Comparison of ENCODE assay signal across 8 mouse cellular contexts in genomic region chr8:126838228-126838627, GRCm38 (mm10).
A peak's percentile ranks its signal among the peaks of the same experiment; 100 is the strongest.
DNase-seq lines count a peak whose midpoint lies in the region; ATAC-seq and TF ChIP-seq lines count a peak whose summit lies in the region.

No protein-coding gene starts in this region.

- ATAC-seq in forebrain, embryonic 13.5 days: no peak
- no peak for ATAC-seq in lung, postnatal 0 days
- ATAC-seq in liver, embryonic 13.5 days (ENCODE audit: low read depth): no peak
- ATAC-seq in stomach, embryonic 16.5 days (ENCODE audit: insufficient read depth, low FRiP score): no peak

- peak overlapping the region; percentile 84 for H3K27ac ChIP-seq in forebrain, embryonic 10.5 days
- H3K27ac ChIP-seq in forebrain, embryonic 13.5 days: no peak overlapping the region
- peak overlapping the region; percentile 91 for H3K27ac ChIP-seq in lung, postnatal 0 days (ENCODE audit: low read length)
- peak overlapping the region; percentile 73; the same call in 1 of the 2 replicates for H3K27ac ChIP-seq in liver, embryonic 13.5 days
- peak overlapping the region; percentile 91 for H3K27ac ChIP-seq in stomach, embryonic 16.5 days (ENCODE audit: low read length)

- no peaks in the 10 kb centered on the region for H3K36me3 ChIP-seq in forebrain, embryonic 10.5 days (replicated peaks)
- no peaks in the 10 kb centered on the region for H3K36me3 ChIP-seq in forebrain, embryonic 13.5 days (ENCODE audit: poor library complexity, severe bottlenecking)
- no peaks in the 10 kb centered on the region for H3K36me3 ChIP-seq in lung, postnatal 0 days (ENCODE audit: insufficient read depth, low read length)
- no peaks in the 10 kb centered on the region for H3K36me3 ChIP-seq in liver, embryonic 13.5 days
- H3K36me3 ChIP-seq in stomach, embryonic 16.5 days (ENCODE audit: control insufficient read depth, insufficient read depth, low read length): no peaks in the 10 kb centered on the region

- TF ChIP-seq EP300 in lung, postnatal 0 days (IDR thresholded peaks at IDR 0.05): no peak

- no peaks in the 10 kb centered on the region for H3K9me3 ChIP-seq in forebrain, embryonic 10.5 days
- H3K9me3 ChIP-seq in forebrain, embryonic 13.5 days (replicated peaks): no peaks in the 10 kb centered on the region
- H3K9me3 ChIP-seq in lung, postnatal 0 days (ENCODE audit: low read length): no peaks in the 10 kb centered on the region
- H3K9me3 ChIP-seq in liver, embryonic 13.5 days (replicated peaks): no peaks in the 10 kb centered on the region
- H3K9me3 ChIP-seq in stomach, embryonic 16.5 days (replicated peaks; ENCODE audit: control insufficient read depth, low read length): no peaks in the 10 kb centered on the region

- TF ChIP-seq POLR2A in lung, adult 2 months (IDR thresholded peaks at IDR 0.05; ENCODE audit: borderline replicate concordance, extremely low read depth, low read depth, low read length): no peak

- no peak overlapping the region for H3K4me3 ChIP-seq in forebrain, embryonic 10.5 days
- H3K4me3 ChIP-seq in forebrain, embryonic 13.5 days: no peak overlapping the region
- no peak overlapping the region for H3K4me3 ChIP-seq in lung, postnatal 0 days (ENCODE audit: low read depth, low read length)
- no peak overlapping the region for H3K4me3 ChIP-seq in lung, adult 2 months (replicated peaks; ENCODE audit: extremely low read depth, low read depth, low read length)
- no peak overlapping the region for H3K4me3 ChIP-seq in liver, embryonic 13.5 days (replicated peaks)
- no peak overlapping the region for H3K4me3 ChIP-seq in stomach, embryonic 16.5 days (replicated peaks; ENCODE audit: low read length)

- no peak for DNase-seq in forebrain, embryonic 10.5 days (ENCODE audit: extremely low spot score, low spot score)
- DNase-seq in lung, postnatal 0 days (ENCODE audit: low spot score): no peak
- DNase-seq in lung, adult 2 months: no peak
- DNase-seq in liver, embryonic 13.5 days: no peak
- DNase-seq in adrenal gland, adult 18-20 months (ENCODE audit: low spot score in 2 of 2): no peak
- no peak for DNase-seq in frontal cortex, postnatal 25 days (ENCODE audit: low spot score in 2 of 2)

- H3K27me3 ChIP-seq in forebrain, embryonic 10.5 days (ENCODE audit: poor library complexity, severe bottlenecking): no peaks in the 10 kb centered on the region
- H3K27me3 ChIP-seq in forebrain, embryonic 13.5 days: no peaks in the 10 kb centered on the region
- no peaks in the 10 kb centered on the region for H3K27me3 ChIP-seq in lung, postnatal 0 days (replicated peaks; ENCODE audit: insufficient read depth, low read length)
- no peaks in the 10 kb centered on the region for H3K27me3 ChIP-seq in liver, embryonic 13.5 days
- H3K27me3 ChIP-seq in stomach, embryonic 16.5 days (ENCODE audit: control insufficient read depth, insufficient read depth, low read length): no peaks in the 10 kb centered on the region

- no peak for TF ChIP-seq CTCF in lung, postnatal 0 days (IDR thresholded peaks at IDR 0.05)
- no peak for TF ChIP-seq CTCF in lung, adult 2 months (IDR thresholded peaks at IDR 0.05; ENCODE audit: insufficient read depth, low read length)

- no peak overlapping the region for H3K9ac ChIP-seq in forebrain, embryonic 13.5 days
- H3K9ac ChIP-seq in lung, postnatal 0 days (replicated peaks; ENCODE audit: low read depth): no peak overlapping the region
- no peak overlapping the region for H3K9ac ChIP-seq in liver, embryonic 13.5 days
- peak overlapping the region; percentile 43; the same call in 1 of the 2 replicates for H3K9ac ChIP-seq in stomach, embryonic 16.5 days (ENCODE audit: low read length)

- peaks cover 58% of the 10 kb centered on the region for H3K4me1 ChIP-seq in forebrain, embryonic 10.5 days
- peaks cover 31% of the 10 kb centered on the region for H3K4me1 ChIP-seq in forebrain, embryonic 13.5 days
- H3K4me1 ChIP-seq in lung, postnatal 0 days (ENCODE audit: insufficient read depth, low read depth, low read length): peaks cover 45% of the 10 kb centered on the region
- H3K4me1 ChIP-seq in lung, adult 2 months (ENCODE audit: control insufficient read depth, insufficient read depth, low read length): peaks cover 24% of the 10 kb centered on the region
- peaks cover 57% of the 10 kb centered on the region for H3K4me1 ChIP-seq in liver, embryonic 13.5 days (replicated peaks)
- H3K4me1 ChIP-seq in stomach, embryonic 16.5 days (ENCODE audit: control insufficient read depth, insufficient read depth, low read length): peaks cover 41% of the 10 kb centered on the region

- 89% methylated on average over 7 of the region's 7 CpGs for WGBS in forebrain, embryonic 10.5 days
- 86% methylated on average over 7 of the region's 7 CpGs for WGBS in forebrain, embryonic 13.5 days
- WGBS in lung, postnatal 0 days: 69% methylated on average over 7 of the region's 7 CpGs
- 78% methylated on average over 7 of the region's 7 CpGs for WGBS in lung, adult 2 months
- WGBS in liver, embryonic 13.5 days (ENCODE audit: insufficient replicate concordance): 75% methylated on average over 7 of the region's 7 CpGs
- WGBS in stomach, embryonic 16.5 days: 58% methylated on average over 7 of the region's 7 CpGs

- no peak overlapping the region for H3K4me2 ChIP-seq in forebrain, embryonic 13.5 days
- no peak overlapping the region for H3K4me2 ChIP-seq in lung, postnatal 0 days (replicated peaks; ENCODE audit: low read depth, low read length)
- no peak overlapping the region for H3K4me2 ChIP-seq in liver, embryonic 13.5 days
- H3K4me2 ChIP-seq in stomach, embryonic 16.5 days (ENCODE audit: low read depth, low read length): no peak overlapping the region
